8 mouse cellular contexts compared by ENCODE assay signal in genomic region chr15:83451621-83452210, GRCm38 (mm10). TPM values are rescaled to one million over a fixed set of nuclear protein-coding genes. Genes with fewer than 3 reads are reported as not detected.
DNase-seq lines count a peak whose midpoint lies in the region; ATAC-seq and TF ChIP-seq lines count a peak whose summit lies in the region.

No protein-coding gene starts in this region.

- WGBS in forebrain, postnatal 0 days, result 47% methylated on average over 7 of the region's 7 CpGs
- WGBS in forebrain, embryonic 13.5 days, result 66% methylated on average over 7 of the region's 7 CpGs
- WGBS in kidney, postnatal 0 days, result 59% methylated on average over 7 of the region's 7 CpGs

- H3K27me3 ChIP-seq in forebrain, postnatal 0 days (ENCODE audit: insufficient read depth, low read length), result no peaks in the 10 kb centered on the region
- no peaks in the 10 kb centered on the region for H3K27me3 ChIP-seq in forebrain, embryonic 13.5 days
- H3K27me3 ChIP-seq in kidney, postnatal 0 days (ENCODE audit: insufficient read depth, low read length), result no peaks in the 10 kb centered on the region

- H3K27ac ChIP-seq in forebrain, postnatal 0 days (ENCODE audit: low read depth, low read length), result peak overlapping the region; percentile 52; the same call in 1 of the 2 replicates
- H3K27ac ChIP-seq in forebrain, embryonic 13.5 days, result no peak overlapping the region
- H3K27ac ChIP-seq in embryonic fibroblast, embryonic 13.5 days (ENCODE audit: insufficient read depth, low read length), result peak overlapping the region; percentile 39
- peak overlapping the region; percentile 67 for H3K27ac ChIP-seq in kidney, postnatal 0 days

- H3K9me3 ChIP-seq in forebrain, postnatal 0 days (ENCODE audit: low read length), result no peaks in the 10 kb centered on the region
- H3K9me3 ChIP-seq in forebrain, embryonic 13.5 days (replicated peaks), result no peaks in the 10 kb centered on the region
- no peaks in the 10 kb centered on the region for H3K9me3 ChIP-seq in kidney, postnatal 0 days (replicated peaks; ENCODE audit: low read length)

- no peak for TF ChIP-seq CTCF in forebrain, postnatal 0 days (IDR thresholded peaks at IDR 0.05; ENCODE audit: low read depth)
- no peak for TF ChIP-seq CTCF in embryonic fibroblast, embryonic 13.5 days (IDR thresholded peaks at IDR 0.05; ENCODE audit: borderline replicate concordance, insufficient read depth, low read length)
- TF ChIP-seq CTCF in kidney, postnatal 0 days (IDR thresholded peaks at IDR 0.05; ENCODE audit: low read depth), result no peak

- no peak overlapping the region for H3K9ac ChIP-seq in forebrain, postnatal 0 days
- H3K9ac ChIP-seq in forebrain, embryonic 13.5 days, result no peak overlapping the region
- no peak overlapping the region for H3K9ac ChIP-seq in kidney, postnatal 0 days (ENCODE audit: low read depth, low read length)

- peaks cover 9% of the 10 kb centered on the region; the same call in 1 of the 2 replicates for H3K4me1 ChIP-seq in forebrain, postnatal 0 days (ENCODE audit: insufficient read depth)
- H3K4me1 ChIP-seq in forebrain, embryonic 13.5 days, result peaks cover 23% of the 10 kb centered on the region
- H3K4me1 ChIP-seq in embryonic fibroblast, embryonic 13.5 days (ENCODE audit: control insufficient read depth, insufficient read depth, low read length), result peaks cover 32% of the 10 kb centered on the region
- 0 out of 2 replicates have a peak, but pooled peaks cover 19% of the 10 kb centered on the region for H3K4me1 ChIP-seq in kidney, postnatal 0 days (replicated peaks; ENCODE audit: insufficient read depth, low read length)

- no peak overlapping the region for H3K4me3 ChIP-seq in forebrain, postnatal 0 days (ENCODE audit: low read depth, low read length)
- no peak overlapping the region for H3K4me3 ChIP-seq in forebrain, embryonic 13.5 days
- H3K4me3 ChIP-seq in embryonic fibroblast, embryonic 13.5 days (ENCODE audit: insufficient read depth, low read length), result no peak overlapping the region
- H3K4me3 ChIP-seq in kidney, postnatal 0 days (replicated peaks; ENCODE audit: low read depth, low read length), result no peak overlapping the region

- TF ChIP-seq POLR2A in embryonic fibroblast, embryonic 13.5 days (IDR thresholded peaks at IDR 0.05; ENCODE audit: low read depth, low read length), result no peak

- peak; percentile 73 for ATAC-seq in forebrain, postnatal 0 days
- no peak for ATAC-seq in forebrain, embryonic 13.5 days
- no peak; the same call in 1 of the 2 replicates for ATAC-seq in kidney, postnatal 0 days (replicated peaks; ENCODE audit: low FRiP score, low read depth)

- no peaks in the 10 kb centered on the region for H3K36me3 ChIP-seq in forebrain, postnatal 0 days (ENCODE audit: insufficient read depth)
- no peaks in the 10 kb centered on the region for H3K36me3 ChIP-seq in forebrain, embryonic 13.5 days (ENCODE audit: poor library complexity, severe bottlenecking)
- H3K36me3 ChIP-seq in kidney, postnatal 0 days (ENCODE audit: insufficient read depth, low read length), result no peaks in the 10 kb centered on the region

- DNase-seq in forebrain, postnatal 0 days, result peak; percentile 50
- DNase-seq in A20 (ENCODE audit: low read depth, low spot score), result peak; percentile 31
- peak; percentile 36 for DNase-seq in kidney, postnatal 0 days (ENCODE audit: low spot score)
- DNase-seq in lung, postnatal 10 days, result peak; percentile 71
- DNase-seq in spleen, postnatal 4 days (ENCODE audit: low spot score in 2 of 2), result no peak
- DNase-seq in T-cell, adult 2 months (ENCODE audit: low spot score), result no peak

- H3K4me2 ChIP-seq in forebrain, postnatal 0 days (ENCODE audit: low read depth), result no peak overlapping the region
- H3K4me2 ChIP-seq in forebrain, embryonic 13.5 days, result no peak overlapping the region
- H3K4me2 ChIP-seq in kidney, postnatal 0 days (ENCODE audit: low read length), result no peak overlapping the region

RNA-seq across cellular contexts. Expression of gene Pacsin2, which starts 12.7 kb away (rescaled TPM):
- 13.8 and 20.9 TPM in 2 replicates for total RNA-seq in forebrain, postnatal 0 days (2014; rRNA removed)
- polyA plus RNA-seq in forebrain, postnatal 0 days (2015; fragmentation: Nextera tagmentation; extraction: Ambion mirVana), result 10.4 and 16.5 TPM in 2 replicates
- 26.0 TPM in 2 replicates for polyA plus RNA-seq in forebrain, embryonic 13.5 days (2015; fragmentation: Nextera tagmentation; extraction: Ambion mirVana)
- polyA plus RNA-seq in embryonic fibroblast, embryonic 13.5 days (2011; ENCODE audit: insufficient read length, low read depth, missing spikeins), result 62.0 and 75.6 TPM in 2 replicates
- 61.3 and 68.5 TPM in 2 replicates for polyA plus RNA-seq in kidney, postnatal 0 days (2015; fragmentation: Nextera tagmentation; extraction: Ambion mirVana)

RNA-seq across cellular contexts. Expression of gene Ttll1, which starts 59.0 kb away (rescaled TPM):
- 39.5 and 47.4 TPM in 2 replicates for total RNA-seq in forebrain, postnatal 0 days (2014; rRNA removed)
- 76.2 and 115 TPM in 2 replicates for polyA plus RNA-seq in forebrain, postnatal 0 days (2015; fragmentation: Nextera tagmentation; extraction: Ambion mirVana)
- 69.8 and 79.8 TPM in 2 replicates for polyA plus RNA-seq in forebrain, embryonic 13.5 days (2015; fragmentation: Nextera tagmentation; extraction: Ambion mirVana)
- 12.3 and 18.2 TPM in 2 replicates for polyA plus RNA-seq in embryonic fibroblast, embryonic 13.5 days (2011; ENCODE audit: insufficient read length, low read depth, missing spikeins)
- polyA plus RNA-seq in kidney, postnatal 0 days (2015; fragmentation: Nextera tagmentation; extraction: Ambion mirVana), result 16.6 and 19.0 TPM in 2 replicates

Comparison
In these comparisons a context has a peak if more than half of its experiments do, and no peak if none do; other contexts are left out.
1. DNase-seq: peak in forebrain, postnatal 0 days (single experiment), A20 (single experiment), kidney, postnatal 0 days (single experiment) and lung, postnatal 10 days (single experiment); none in spleen, postnatal 4 days (0 of 2) and T-cell, adult 2 months (single experiment).